Mouse (Mus musculus): Measurements from ENCODE around the gene Nfe2l2.

- no peak for TF ChIP-seq POLR2A (IDR thresholded peaks at IDR 0.05; ENCODE audit: borderline replicate concordance, extremely low read depth, low read depth, low read length)
- no peak for TF ChIP-seq CTCF (IDR thresholded peaks at IDR 0.05; ENCODE audit: insufficient read depth, low read length)
Measured at GRCm38 (mm10) chr2:75691316-75691715, 13.1 kb downstream of the Nfe2l2 start.

Data from lung, adult 2 months (tissue).